Mouse (Mus musculus) limb, embryonic 15.5 days (tissue): ENCODE results near the gene Tssk2. TPM values are rescaled to one million over a fixed set of nuclear protein-coding genes. Genes with fewer than 3 reads are reported as not detected.

Source experiments
- ATAC-seq: fragments of 200-750 bp; cut with Nextera tagmentation; 2 replicates; pipeline ENCODE4 v1.8.0; 2017; ENCODE audit warnings: low read depth, moderate TSS enrichment; ENCODE audit not compliant: insufficient number of reproducible peaks, low FRiP score, low TSS enrichment
- H3K27ac ChIP-seq: fragments of 300-500 bp; sonication (generic); 2 replicates; pipeline ENCODE4 v1.5.1; 2015; ENCODE audit warnings: moderate library complexity, mild to moderate bottlenecking, inconsistent platforms
- H3K27me3 ChIP-seq: fragments of 300-500 bp; sonication (generic); 2 replicates; pipeline ENCODE4 v1.6.1; 2015; ENCODE audit warnings: inconsistent platforms
- H3K36me3 ChIP-seq: fragments of 300-500 bp; sonication (generic); 2 replicates; pipeline ENCODE4 v1.6.1; 2015; ENCODE audit warnings: inconsistent platforms
- H3K4me1 ChIP-seq: fragments of 300-500 bp; sonication (generic); 2 replicates; pipeline ENCODE4 v1.6.1; 2015; ENCODE audit warnings: inconsistent platforms
- H3K4me2 ChIP-seq: fragments of 300-500 bp; sonication (generic); 2 replicates; pipeline ENCODE4 v1.6.1; 2015; ENCODE audit warnings: mild to moderate bottlenecking, inconsistent platforms
- H3K4me3 ChIP-seq: fragments of 300-500 bp; sonication (generic); 2 replicates; pipeline ENCODE4 v1.5.1; 2015; ENCODE audit warnings: mild to moderate bottlenecking, inconsistent platforms
- H3K9ac ChIP-seq: fragments of 300-500 bp; sonication (generic); 2 replicates; pipeline ENCODE4 v1.6.1; 2015; ENCODE audit warnings: inconsistent platforms
- H3K9me3 ChIP-seq: fragments of 300-500 bp; sonication (generic); 2 replicates; pipeline ENCODE4 v1.6.1; 2016; ENCODE audit warnings: inconsistent platforms
- WGBS: fragments of 180-500 bp; shearing (Covaris S2); methylation state at CpG from one replicate; pipeline ENCODE4 v1.1.7; 2015; 5-methylcytosine and 5-hydroxymethylcytosine counted together
- polyA plus RNA-seq: library from polyadenylated mRNA; unstranded; fragments of >200 nt; fragmentation: Nextera tagmentation; extraction: Ambion mirVana; gene quantifications from 2 replicates; pipeline ENCODE4 v1.2.1, GENCODE M21; 2015

The Tssk2 gene
- polyA plus RNA-seq, 1 experiment from 2014 or later: not detected

GRCm38 (mm10) chr16:17914307-17915249, 16.1 kb downstream of the Tssk2 start, which contains the start of gene Gsc2:
Gene Gsc2 (minus strand): TSS chr16:17915059.
- H3K4me2 ChIP-seq: peak within 1 kb of the TSS; percentile 71
- no peak for ATAC-seq
- under 1% methylated on average over 102 of the region's 106 CpGs for WGBS

GRCm38 (mm10) chr16:17920586-17920985, 22.1 kb downstream of the Tssk2 start:
- Histone ChIP-seq H3K9me3 (no peaks in the 10 kb centered on the region), H3K4me3 (peak overlapping the region; percentile 71), H3K4me1 (peaks cover 15% of the 10 kb centered on the region), H3K9ac (peak overlapping the region; percentile 2; the same call in 1 of the 2 replicates), H3K27ac (no peak overlapping the region), H3K4me2 (0 out of 2 replicates have a peak overlapping the region, but pooled peaks have one; percentile 10), H3K27me3 (peaks cover 50% of the 10 kb centered on the region), H3K36me3 (peaks cover 11% of the 10 kb centered on the region)
- no peak for ATAC-seq
- WGBS: 12% methylated on average over 20 of the region's 20 CpGs

More at GRCm38 (mm10) chr16:17914307-17915249, 16.1 kb downstream of the Tssk2 start, which contains the start of gene Gsc2:
- H3K9me3 ChIP-seq: no peaks in the 10 kb centered on the region
- no peaks in the 10 kb centered on the region for H3K36me3 ChIP-seq
- H3K27me3 ChIP-seq: peaks cover 74% of the 10 kb centered on the region
- H3K9ac ChIP-seq: peak within 1 kb of the TSS; percentile 26; the same call in 1 of the 2 replicates
- peak within 1 kb of the TSS; percentile 38 for H3K4me3 ChIP-seq
- H3K4me1 ChIP-seq: peaks cover 22% of the 10 kb centered on the region
- H3K27ac ChIP-seq: no peak within 1 kb of the TSS

- H3K4me1 ChIP-seq: peaks cover 17% of the 10 kb centered on the region
- peak overlapping the region; percentile 71 for H3K4me3 ChIP-seq
- ATAC-seq: peak; percentile 95
- no peaks in the 10 kb centered on the region for H3K9me3 ChIP-seq
- H3K27ac ChIP-seq: peak overlapping the region; percentile 85
- H3K36me3 ChIP-seq: peaks cover 20% of the 10 kb centered on the region
- 2% methylated on average over 47 of the region's 47 CpGs for WGBS
- peak overlapping the region; percentile 87 for H3K4me2 ChIP-seq
- peaks cover 40% of the 10 kb centered on the region for H3K27me3 ChIP-seq
- H3K9ac ChIP-seq: peak overlapping the region; percentile 78
These were observed 23.1 kb downstream of the Tssk2 start for GRCm38 (mm10) chr16:17921325-17922162.

GRCm38 (mm10) chr16:17922163-17922538, 23.7 kb downstream of the Tssk2 start:
- Histone ChIP-seq H3K4me1 (peaks cover 23% of the 10 kb centered on the region), H3K27me3 (peaks cover 34% of the 10 kb centered on the region), H3K4me3 (peak overlapping the region; percentile 71), H3K27ac (peak overlapping the region; percentile 85), H3K9me3 (no peaks in the 10 kb centered on the region), H3K4me2 (peak overlapping the region; percentile 87), H3K36me3 (peaks cover 20% of the 10 kb centered on the region), H3K9ac (peak overlapping the region; percentile 78)
- ATAC-seq: no peak
- whole genome bisulfite sequencing: under 1% methylated on average over 14 of the region's 14 CpGs

- ATAC-seq: 0 out of 2 replicates have a peak, but pooled peaks have one; percentile 1
- no peaks in the 10 kb centered on the region for H3K27me3 ChIP-seq
- peak overlapping the region; percentile 80 for H3K27ac ChIP-seq
- peak overlapping the region; percentile 67 for H3K9ac ChIP-seq
- peaks cover 20% of the 10 kb centered on the region for H3K36me3 ChIP-seq
- H3K9me3 ChIP-seq: no peaks in the 10 kb centered on the region
- H3K4me3 ChIP-seq: peak overlapping the region; percentile 86
- peaks cover 20% of the 10 kb centered on the region for H3K4me1 ChIP-seq
- peak overlapping the region; percentile 97 for H3K4me2 ChIP-seq
- under 1% methylated on average over 67 of the region's 72 CpGs for WGBS
These were observed 29.1 kb downstream of the Tssk2 start for GRCm38 (mm10) chr16:17927351-17928082.

GRCm38 (mm10) chr16:17928087-17928580, 29.7 kb downstream of the Tssk2 start, which contains the start of gene Slc25a1:
Gene Slc25a1 (minus strand): TSS chr16:17928219.
- Histone ChIP-seq H3K27me3 (no peaks in the 10 kb centered on the region), H3K36me3 (peaks cover 20% of the 10 kb centered on the region), H3K4me3 (peak within 1 kb of the TSS; percentile 86), H3K9ac (peak within 1 kb of the TSS; percentile 67), H3K4me1 (peaks cover 18% of the 10 kb centered on the region), H3K27ac (peak within 1 kb of the TSS; percentile 80), H3K9me3 (no peaks in the 10 kb centered on the region), H3K4me2 (peak within 1 kb of the TSS; percentile 97)
- under 1% methylated on average over 46 of the region's 47 CpGs for WGBS
- peak; percentile 66 for ATAC-seq

GRCm38 (mm10) chr16:17928627-17929104, 30.2 kb downstream of the Tssk2 start:
- peak overlapping the region; percentile 97 for H3K4me2 ChIP-seq
- under 1% methylated on average over 9 of the region's 9 CpGs for WGBS
- H3K9ac ChIP-seq: peak overlapping the region; percentile 67; the same call in 1 of the 2 replicates
- no peaks in the 10 kb centered on the region for H3K9me3 ChIP-seq
- peak; percentile 2; the same call in 1 of the 2 replicates for ATAC-seq
- peaks cover 18% of the 10 kb centered on the region for H3K4me1 ChIP-seq
- H3K4me3 ChIP-seq: peak overlapping the region; percentile 86
- peaks cover 20% of the 10 kb centered on the region for H3K36me3 ChIP-seq
- H3K27ac ChIP-seq: peak overlapping the region; percentile 80
- H3K27me3 ChIP-seq: no peaks in the 10 kb centered on the region

- H3K36me3 ChIP-seq: peaks cover 20% of the 10 kb centered on the region
- 33% methylated on average over 2 of the region's 2 CpGs for WGBS
- H3K9ac ChIP-seq: no peak overlapping the region
- ATAC-seq: no peak
- H3K4me2 ChIP-seq: no peak overlapping the region
- peak overlapping the region; percentile 86; the same call in 1 of the 2 replicates for H3K4me3 ChIP-seq
- H3K9me3 ChIP-seq: no peaks in the 10 kb centered on the region
- H3K27ac ChIP-seq: peak overlapping the region; percentile 80; the same call in 1 of the 2 replicates
- no peaks in the 10 kb centered on the region for H3K27me3 ChIP-seq
- H3K4me1 ChIP-seq: peaks cover 18% of the 10 kb centered on the region
These were observed 30.8 kb downstream of the Tssk2 start for GRCm38 (mm10) chr16:17929211-17929610.

- H3K27me3 ChIP-seq: no peaks in the 10 kb centered on the region
- 46% methylated on average over 2 of the region's 2 CpGs for WGBS
These were observed 31.2 kb downstream of the Tssk2 start for GRCm38 (mm10) chr16:17929631-17930030.

GRCm38 (mm10) chr16:17931906-17932460, 33.5 kb downstream of the Tssk2 start:
- Histone ChIP-seq H3K4me2 (no peak overlapping the region), H3K4me3 (no peak overlapping the region), H3K27me3 (peaks cover 6% of the 10 kb centered on the region; the same call in 1 of the 2 replicates), H3K9ac (no peak overlapping the region), H3K36me3 (no peaks in the 10 kb centered on the region), H3K27ac (no peak overlapping the region), H3K4me1 (peaks cover 12% of the 10 kb centered on the region), H3K9me3 (no peaks in the 10 kb centered on the region)
- WGBS: 59% methylated on average over 5 of the region's 5 CpGs
- no peak for ATAC-seq

More at GRCm38 (mm10) chr16:17929631-17930030, 31.2 kb downstream of the Tssk2 start:
- no peak overlapping the region for H3K4me2 ChIP-seq
- 0 out of 2 replicates have a peak overlapping the region, but pooled peaks have one; percentile 2 for H3K27ac ChIP-seq
- peaks cover 18% of the 10 kb centered on the region for H3K36me3 ChIP-seq
- ATAC-seq: no peak
- no peak overlapping the region for H3K4me3 ChIP-seq
- peaks cover 18% of the 10 kb centered on the region for H3K4me1 ChIP-seq
- H3K9ac ChIP-seq: no peak overlapping the region
- H3K9me3 ChIP-seq: no peaks in the 10 kb centered on the region
